Mouse (Mus musculus): ENCODE results near the gene Stox2.
"Not testable (repeated sequence)": the region's sequence is repeated elsewhere in the genome, so short reads cannot be mapped to it uniquely, and the experiment has no call there.

The Stox2 gene

GRCm38 (mm10) chr8:47446312-47447046 is at the start of gene Stox2:
Gene Stox2, minus strand, starts transcription at chr8:47446362.
- peak; percentile 31 for DNase-seq (ENCODE audit: low spot score)

- no peak for DNase-seq (ENCODE audit: low spot score)
Observed at GRCm38 (mm10) chr8:47495428-47495827, 49.3 kb upstream of the Stox2 start.

GRCm38 (mm10) chr8:47494602-47495153 is 48.5 kb upstream of the Stox2 start:
- DNase-seq (ENCODE audit: low spot score), result no peak

- no peak for DNase-seq (ENCODE audit: low spot score)
Observed at GRCm38 (mm10) chr8:47493106-47493505, 46.9 kb upstream of the Stox2 start.

GRCm38 (mm10) chr8:47487231-47487630 is 41.1 kb upstream of the Stox2 start:
- DNase-seq (ENCODE audit: low spot score), result no peak

GRCm38 (mm10) chr8:47482354-47483071 is 36.4 kb upstream of the Stox2 start:
- DNase-seq (ENCODE audit: low spot score), result peak; percentile 53

GRCm38 (mm10) chr8:47480039-47480438 is 33.9 kb upstream of the Stox2 start:
- no peak for DNase-seq (ENCODE audit: low spot score)

GRCm38 (mm10) chr8:47461650-47462049 is 15.5 kb upstream of the Stox2 start:
- DNase-seq (ENCODE audit: low spot score), result no peak

GRCm38 (mm10) chr8:47459216-47459749 is 13.1 kb upstream of the Stox2 start:
- no peak for DNase-seq (ENCODE audit: low spot score)

- no peak for DNase-seq (ENCODE audit: low spot score)
Observed at GRCm38 (mm10) chr8:47458591-47458990, 12.4 kb upstream of the Stox2 start.

GRCm38 (mm10) chr8:47449211-47449610 is 3.0 kb upstream of the Stox2 start:
- not testable (repeated sequence) for DNase-seq (ENCODE audit: low spot score)

- no peak for DNase-seq (ENCODE audit: low spot score)
Observed at GRCm38 (mm10) chr8:47439271-47439670, 6.9 kb downstream of the Stox2 start.

GRCm38 (mm10) chr8:47437976-47438375 is 8.2 kb downstream of the Stox2 start:
- no peak for DNase-seq (ENCODE audit: low spot score)

- DNase-seq (ENCODE audit: low spot score), result no peak
Observed at GRCm38 (mm10) chr8:47435861-47436260, 10.3 kb downstream of the Stox2 start.

- no peak for DNase-seq (ENCODE audit: low spot score)
Observed at GRCm38 (mm10) chr8:47435412-47435811, 10.8 kb downstream of the Stox2 start.

GRCm38 (mm10) chr8:47431263-47431662 is 14.9 kb downstream of the Stox2 start:
- DNase-seq (ENCODE audit: low spot score), result no peak

GRCm38 (mm10) chr8:47414258-47414525 is 32.0 kb downstream of the Stox2 start:
- DNase-seq (ENCODE audit: low spot score), result not testable (repeated sequence)

GRCm38 (mm10) chr8:47413524-47414257 is 32.5 kb downstream of the Stox2 start:
- DNase-seq (ENCODE audit: low spot score), result peak; percentile 58

- peak; percentile 50 for DNase-seq (ENCODE audit: low spot score)
Observed at GRCm38 (mm10) chr8:47412696-47413523, 33.3 kb downstream of the Stox2 start.

- peak; percentile 36 for DNase-seq (ENCODE audit: low spot score)
Observed at GRCm38 (mm10) chr8:47411994-47412695, 34.0 kb downstream of the Stox2 start.

- DNase-seq (ENCODE audit: low spot score), result peak; percentile 17
Observed at GRCm38 (mm10) chr8:47411321-47411720, 34.8 kb downstream of the Stox2 start.

Data from retina, embryonic 14.5 days (tissue).